Mouse (Mus musculus) megakaryocyte, adult 5-6 weeks (primary cell): Measurements from ENCODE around the gene Gria4. TPM values are rescaled to one million over a fixed set of nuclear protein-coding genes. Genes with fewer than 3 reads are reported as not detected.
"Not testable (repeated sequence)": the region's sequence is repeated elsewhere in the genome, so short reads cannot be mapped to it uniquely, and the experiment has no call there.

ENCODE experiments used
- ATAC-seq: 2 replicates; pipeline ENCODE4 v1.8.0; 2016; ENCODE audit warnings: mild to moderate bottlenecking, inconsistent platforms; ENCODE audit not compliant: poor library complexity, severe bottlenecking
- total RNA-seq, 2 experiments: library from RNA; stranded (forward) in 1 of 2; stranded (reverse) in 1 of 2; fragments of 153-499, 151-499 nt in 1 of 2; fragments of 221-1000, 200-1000 nt in 1 of 2; gene quantifications; 2 replicates each; pipeline versions ENCODE4 v1.2.3 to v1.2.4; 2015 to 2017

Gene Gria4
- total RNA-seq, 2 experiments from 2014 or later, result not detected

GRCm38 (mm10) chr9:4601788-4602187, 194.2 kb downstream of the Gria4 start:
- ATAC-seq, result no peak

GRCm38 (mm10) chr9:4573596-4573995, 222.4 kb downstream of the Gria4 start:
- ATAC-seq, result no peak

- no peak for ATAC-seq
Observed at GRCm38 (mm10) chr9:4555415-4555959, 240.5 kb downstream of the Gria4 start.

- no peak for ATAC-seq
Observed at GRCm38 (mm10) chr9:4539218-4539617, 256.8 kb downstream of the Gria4 start.

GRCm38 (mm10) chr9:4536514-4537150, 259.4 kb downstream of the Gria4 start:
- ATAC-seq, result no peak

- ATAC-seq, result no peak
Observed at GRCm38 (mm10) chr9:4514563-4514885, 281.5 kb downstream of the Gria4 start.

GRCm38 (mm10) chr9:4513796-4514562, 282.1 kb downstream of the Gria4 start:
- ATAC-seq, result no peak

- ATAC-seq, result no peak
Observed at GRCm38 (mm10) chr9:4506086-4506485, 289.9 kb downstream of the Gria4 start.

GRCm38 (mm10) chr9:4505087-4505486, 290.9 kb downstream of the Gria4 start:
- no peak for ATAC-seq

GRCm38 (mm10) chr9:4486428-4486827, 309.6 kb downstream of the Gria4 start:
- ATAC-seq, result no peak

- no peak for ATAC-seq
Observed at GRCm38 (mm10) chr9:4484502-4484901, 311.5 kb downstream of the Gria4 start.

- ATAC-seq, result no peak
Observed at GRCm38 (mm10) chr9:4470791-4471190, 325.2 kb downstream of the Gria4 start.

- ATAC-seq, result no peak
Observed at GRCm38 (mm10) chr9:4459456-4460070, 336.5 kb downstream of the Gria4 start.

- no peak for ATAC-seq
Observed at GRCm38 (mm10) chr9:4458193-4458592, 337.8 kb downstream of the Gria4 start.

GRCm38 (mm10) chr9:4457644-4458043, 338.4 kb downstream of the Gria4 start:
- ATAC-seq, result no peak

- ATAC-seq, result peak; percentile 84
Observed at GRCm38 (mm10) chr9:4442908-4443307, 353.1 kb downstream of the Gria4 start.

GRCm38 (mm10) chr9:4400801-4401200, 395.2 kb downstream of the Gria4 start:
- not testable (repeated sequence) for ATAC-seq

GRCm38 (mm10) chr9:4376640-4377120, 419.4 kb downstream of the Gria4 start:
- peak; percentile 43 for ATAC-seq

GRCm38 (mm10) chr9:4375828-4376639, 420.0 kb downstream of the Gria4 start, which contains the start of gene Msantd4:
TSS of gene Msantd4 (plus strand) at chr9:4376562.
- ATAC-seq, result peak; percentile 97
